Mouse (Mus musculus) forebrain, embryonic 11.5 days (tissue): ENCODE data around the gene Zfp27. TPM values are rescaled to one million over a fixed set of nuclear protein-coding genes. Genes with fewer than 3 reads are reported as not detected.
"Not testable (repeated sequence)": the region's sequence is repeated elsewhere in the genome, so short reads cannot be mapped to it uniquely, and the experiment has no call there.

ENCODE experiments used
- ATAC-seq: fragments of 200-750 bp; cut with Nextera tagmentation; replicated peaks from 2 replicates; pipeline ENCODE4 v1.8.0; 2017; ENCODE audit warnings: moderate TSS enrichment; ENCODE audit not compliant: low FRiP score
- DNase-seq: peaks from one replicate; pipeline ENCODE4 v3.0.0-alpha.2; 2017; ENCODE audit warnings: low spot score
- H3K27ac ChIP-seq: fragments of 300-500 bp; sonication (generic); 2 replicates; pipeline ENCODE4 v1.5.1; 2014; ENCODE audit warnings: low read depth, low read length
- H3K27me3 ChIP-seq: fragments of 300-500 bp; sonication (generic); 2 replicates; pipeline ENCODE4 v1.6.1; 2014; ENCODE audit warnings: mild to moderate bottlenecking, low read length, mixed read lengths; ENCODE audit not compliant: control insufficient read depth, insufficient read depth
- H3K36me3 ChIP-seq: fragments of 300-500 bp; sonication (generic); 2 replicates; pipeline ENCODE4 v1.6.1; 2014; ENCODE audit warnings: mild to moderate bottlenecking, low read length, moderate library complexity, mixed read lengths; ENCODE audit not compliant: control insufficient read depth, insufficient read depth
- H3K4me1 ChIP-seq: fragments of 300-500 bp; sonication (generic); replicated peaks from 2 replicates; pipeline ENCODE4 v1.6.1; 2014; ENCODE audit warnings: low read length, mixed read lengths; ENCODE audit not compliant: control insufficient read depth, insufficient read depth
- H3K4me2 ChIP-seq: fragments of 300-500 bp; sonication (generic); 2 replicates; pipeline ENCODE4 v1.6.1; 2014; ENCODE audit warnings: low read depth, mild to moderate bottlenecking, low read length, moderate library complexity, mixed read lengths; ENCODE audit not compliant: severe bottlenecking
- H3K4me3 ChIP-seq: fragments of 300-500 bp; sonication (generic); 2 replicates; pipeline ENCODE4 v1.5.1; 2014; ENCODE audit warnings: low read depth, low read length
- H3K9ac ChIP-seq: fragments of 300-500 bp; sonication (generic); 2 replicates; pipeline ENCODE4 v1.6.1; 2014; ENCODE audit warnings: low read length
- H3K9me3 ChIP-seq: fragments of 300-500 bp; sonication (generic); 2 replicates; pipeline ENCODE4 v1.6.1; 2016; ENCODE audit warnings: low read length, mixed read lengths; ENCODE audit not compliant: control insufficient read depth
- WGBS: fragments of 180-500 bp; shearing (Covaris S2); extraction: QIAGEN DNeasy Blood & Tissue Kit; methylation state at CpG from one replicate; pipeline ENCODE4 v1.1.7; 2014; 5-methylcytosine and 5-hydroxymethylcytosine counted together
- polyA plus RNA-seq: library from polyadenylated mRNA; unstranded; fragments of >200 nt; fragmentation: Nextera tagmentation; extraction: Ambion mirVana; gene quantifications from 2 replicates; pipeline ENCODE4 v1.2.1, GENCODE M21; 2014

The Zfp27 gene
- polyA plus RNA-seq, 1 experiment from 2014 or later = 12.4 TPM

DNA sequence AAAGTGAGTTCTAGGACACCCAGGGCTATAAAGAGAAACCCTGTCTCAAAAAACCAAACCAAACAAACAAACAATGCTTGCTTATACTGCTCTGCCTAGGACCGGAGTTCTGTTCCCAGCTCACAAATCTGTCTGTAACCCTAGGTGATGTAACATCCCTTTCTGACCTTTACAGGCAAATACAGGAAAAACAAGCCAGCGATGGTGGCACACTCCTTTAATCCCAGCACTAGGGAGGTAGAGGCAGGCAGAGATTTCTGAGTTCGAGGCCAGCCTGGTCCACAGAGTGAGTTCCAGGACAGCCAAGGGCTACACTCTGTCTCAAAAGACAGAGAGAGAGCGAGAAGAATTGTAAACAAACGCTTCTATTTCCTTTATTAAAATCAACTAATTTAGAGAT, 834 bp upstream of the Zfp27 start:
- 0 out of 2 replicates have a peak, but pooled peaks cover 4% of the 10 kb centered on the region for H3K4me1 ChIP-seq
- H3K9ac ChIP-seq = no peak overlapping the region
- H3K36me3 ChIP-seq = no peaks in the 10 kb centered on the region; the same call in 1 of the 2 replicates
- H3K9me3 ChIP-seq = no peaks in the 10 kb centered on the region
- no peak overlapping the region for H3K4me2 ChIP-seq
- H3K27ac ChIP-seq = no peak overlapping the region
- H3K4me3 ChIP-seq = no peak overlapping the region
- no peak for DNase-seq
- no peak for ATAC-seq
- H3K27me3 ChIP-seq = no peaks in the 10 kb centered on the region
- 89% methylated on average over 5 of the region's 5 CpGs for WGBS

DNA sequence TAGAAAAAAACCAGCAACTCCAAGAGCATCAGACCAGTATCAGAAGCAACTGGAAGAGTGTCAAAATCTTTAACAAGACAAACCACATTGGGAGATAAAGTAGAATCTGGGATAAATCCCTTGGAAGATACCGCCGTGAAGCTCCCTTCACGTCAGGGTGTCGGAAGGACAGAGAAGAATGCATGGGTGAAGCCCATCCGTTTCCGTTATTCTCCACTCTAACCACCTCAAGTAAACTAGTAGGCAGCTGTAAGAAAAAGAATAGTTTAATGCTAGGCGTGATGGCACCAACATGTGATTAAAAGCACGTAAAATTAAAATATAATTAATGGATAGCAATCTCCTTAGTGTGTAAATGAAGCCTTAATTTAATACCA, 298 bp upstream of the Zfp27 start:
- H3K4me3 ChIP-seq = peak overlapping the region; percentile 40
- DNase-seq (no peak), ATAC-seq (no peak)
- H3K4me1 ChIP-seq = 0 out of 2 replicates have a peak, but pooled peaks cover 4% of the 10 kb centered on the region
- peak overlapping the region; percentile 80 for H3K9ac ChIP-seq
- no peaks in the 10 kb centered on the region for H3K9me3 ChIP-seq
- 24% methylated on average over 8 of the region's 8 CpGs for WGBS
- H3K4me2 ChIP-seq = peak overlapping the region; percentile 78
- H3K27me3 ChIP-seq = no peaks in the 10 kb centered on the region
- no peaks in the 10 kb centered on the region; the same call in 1 of the 2 replicates for H3K36me3 ChIP-seq
- H3K27ac ChIP-seq = peak overlapping the region; percentile 98

DNA sequence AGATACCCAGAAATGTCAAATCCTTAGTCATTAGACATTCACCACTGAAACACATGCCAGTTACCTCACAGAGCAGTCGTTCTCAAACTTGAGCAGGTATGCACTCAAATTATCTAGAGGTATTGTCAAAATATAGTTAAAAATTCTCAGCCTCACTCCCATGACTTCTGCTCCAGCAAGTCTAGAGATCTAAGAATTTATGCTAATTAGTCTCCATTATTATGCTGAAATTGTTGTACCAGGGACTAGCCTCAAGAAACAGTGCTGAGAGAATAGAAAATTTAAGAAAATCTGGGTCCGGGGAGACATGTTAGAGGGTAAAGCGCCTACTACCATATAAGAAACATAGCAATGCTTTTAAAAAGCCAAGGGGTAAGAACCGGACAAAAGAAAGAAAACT, 2.3 kb downstream of the Zfp27 start:
- Histone ChIP-seq H3K27me3 (no peaks in the 10 kb centered on the region), H3K4me2 (no peak overlapping the region), H3K4me1 (no peaks in the 10 kb centered on the region), H3K9ac (no peak overlapping the region), H3K4me3 (no peak overlapping the region), H3K36me3 (peaks cover 5% of the 10 kb centered on the region), H3K9me3 (no peaks in the 10 kb centered on the region), H3K27ac (no peak overlapping the region)
- DNase-seq = no peak
- 96% methylated on average over 4 of the region's 4 CpGs for WGBS
- no peak for ATAC-seq

DNA sequence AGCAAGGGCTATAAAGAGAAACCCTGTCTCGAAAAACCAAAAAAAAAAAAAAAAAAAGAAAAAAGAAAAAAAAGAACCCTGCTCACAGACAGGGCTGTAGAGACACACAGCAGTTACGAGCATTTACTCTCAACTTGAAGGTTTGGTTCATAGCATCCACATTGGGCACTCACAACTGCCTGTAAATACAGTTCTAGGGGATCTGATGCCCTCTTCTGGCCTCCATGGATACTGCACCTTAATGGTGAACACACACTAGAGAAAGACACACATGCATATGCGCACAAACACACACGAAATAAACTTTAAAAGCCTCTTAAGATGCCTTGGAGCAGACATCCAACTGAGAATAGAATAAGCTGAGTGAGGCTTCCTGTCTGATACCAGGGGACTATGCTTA, 8.0 kb downstream of the Zfp27 start:
- DNase-seq = no peak
- WGBS = 99% methylated on average over 4 of the region's 4 CpGs
- Histone ChIP-seq H3K4me1 (no peaks in the 10 kb centered on the region), H3K27ac (no peak overlapping the region), H3K4me2 (no peak overlapping the region), H3K9me3 (peaks cover 24% of the 10 kb centered on the region), H3K36me3 (peaks cover 47% of the 10 kb centered on the region), H3K9ac (no peak overlapping the region), H3K4me3 (no peak overlapping the region), H3K27me3 (no peaks in the 10 kb centered on the region)
- no peak for ATAC-seq

DNA sequence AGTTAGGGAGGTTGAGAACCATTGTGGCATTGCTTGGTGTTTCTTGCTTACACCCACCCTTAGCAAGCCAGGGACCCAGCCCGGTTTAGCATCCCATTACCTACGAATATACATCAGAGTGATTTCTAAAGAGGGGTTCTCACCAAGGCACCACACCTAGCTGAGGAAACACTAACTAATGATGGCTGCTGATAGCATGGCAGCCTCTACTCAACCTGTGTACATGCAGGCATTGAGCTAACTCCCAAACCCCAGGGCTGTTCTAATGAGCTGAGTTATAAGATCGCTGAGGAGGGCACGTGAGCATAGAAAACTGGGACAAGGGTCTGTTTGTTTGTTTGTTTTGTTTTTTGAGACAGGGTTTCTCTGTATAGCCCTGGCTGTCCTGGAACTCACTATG, 13.6 kb downstream of the Zfp27 start:
- 98% methylated on average over 4 of the region's 4 CpGs for WGBS
- Histone ChIP-seq H3K36me3 (peaks cover 45% of the 10 kb centered on the region), H3K27me3 (no peaks in the 10 kb centered on the region), H3K4me2 (no peak overlapping the region), H3K27ac (no peak overlapping the region), H3K9me3 (peaks cover 24% of the 10 kb centered on the region), H3K4me1 (no peaks in the 10 kb centered on the region), H3K4me3 (no peak overlapping the region), H3K9ac (no peak overlapping the region)
- no peak for ATAC-seq
- no peak for DNase-seq

DNA sequence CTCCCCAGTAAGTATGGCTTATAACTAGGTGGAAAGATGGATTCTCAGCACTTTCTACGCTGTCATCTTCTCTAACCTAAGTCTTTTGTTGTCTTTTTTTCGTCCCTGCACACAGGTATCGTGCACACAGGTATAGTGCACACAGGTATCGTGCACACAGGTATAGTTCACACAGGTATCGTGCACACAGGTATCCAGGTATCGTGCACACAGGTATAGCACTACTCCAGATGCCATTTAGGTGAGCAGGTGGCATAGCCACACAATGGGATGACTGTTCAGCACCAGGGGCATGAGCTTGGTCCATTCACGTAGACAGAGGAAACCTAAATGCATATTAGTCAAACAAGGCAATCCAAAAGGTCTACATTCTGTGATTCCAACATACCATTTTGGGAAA, 15.9 kb downstream of the Zfp27 start:
- Histone ChIP-seq H3K36me3 (peaks cover 34% of the 10 kb centered on the region), H3K9me3 (peaks cover 33% of the 10 kb centered on the region)
- no peak for ATAC-seq

DNA sequence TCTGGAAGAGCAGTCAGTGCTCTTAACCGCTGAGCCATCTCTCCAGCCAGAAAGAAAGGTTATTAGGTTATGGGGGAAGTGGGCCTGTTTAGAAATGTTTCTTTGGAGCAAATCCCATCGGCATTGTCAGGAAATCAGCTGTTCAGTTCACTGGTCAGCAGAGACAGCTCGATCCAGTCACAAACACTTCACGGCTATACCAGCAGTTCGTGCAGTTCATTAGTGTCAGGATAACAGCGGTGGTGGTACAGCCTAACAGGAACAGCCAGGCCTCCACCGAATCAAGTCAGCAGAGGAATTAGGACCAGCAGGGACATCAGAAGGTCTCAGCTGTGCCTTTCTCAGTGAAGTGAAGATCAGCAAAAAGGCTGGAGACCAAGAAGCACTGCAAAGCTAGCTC, 25.5 kb downstream of the Zfp27 start:
- Histone ChIP-seq H3K36me3 (no peaks in the 10 kb centered on the region; the same call in 1 of the 2 replicates), H3K9me3 (no peaks in the 10 kb centered on the region; the same call in 1 of the 2 replicates), H3K9ac (no peak overlapping the region), H3K27ac (no peak overlapping the region), H3K4me1 (no peaks in the 10 kb centered on the region), H3K4me2 (no peak overlapping the region), H3K4me3 (no peak overlapping the region), H3K27me3 (no peaks in the 10 kb centered on the region)
- ATAC-seq (no peak), DNase-seq (no peak)
- WGBS = 88% methylated on average over 7 of the region's 7 CpGs

More for the DNA sequence above, 15.9 kb downstream of the Zfp27 start:
- Histone ChIP-seq H3K27ac (no peak overlapping the region), H3K4me1 (no peaks in the 10 kb centered on the region), H3K27me3 (no peaks in the 10 kb centered on the region), H3K4me2 (no peak overlapping the region), H3K9ac (no peak overlapping the region), H3K4me3 (no peak overlapping the region)
- DNase-seq = no peak
- 96% methylated on average over 7 of the region's 7 CpGs for WGBS

DNA sequence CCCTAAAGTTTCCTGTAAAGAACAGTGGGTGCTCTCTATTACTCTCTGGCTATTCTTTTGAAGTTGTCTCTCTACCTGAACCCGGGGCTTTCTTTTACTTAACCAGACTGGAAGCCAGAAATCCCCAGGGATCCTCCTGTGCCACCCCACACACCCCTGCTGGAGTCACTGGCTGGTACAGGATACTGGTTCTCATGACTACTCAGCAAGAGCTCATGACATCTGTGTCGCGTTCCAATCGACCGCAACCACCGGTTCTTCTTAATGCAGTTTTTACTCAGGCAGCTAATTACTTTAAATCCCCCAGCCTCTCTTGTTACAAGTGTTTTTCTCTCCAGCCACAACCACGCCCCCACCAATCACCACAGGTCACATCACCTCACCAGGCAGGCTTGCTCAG, 26.3 kb downstream of the Zfp27 start:
- DNase-seq = no peak
- Histone ChIP-seq H3K9me3 (peaks cover 8% of the 10 kb centered on the region), H3K4me1 (no peaks in the 10 kb centered on the region), H3K36me3 (peaks cover 7% of the 10 kb centered on the region), H3K4me3 (no peak overlapping the region), H3K4me2 (no peak overlapping the region), H3K27ac (no peak overlapping the region), H3K9ac (no peak overlapping the region), H3K27me3 (no peaks in the 10 kb centered on the region)
- no peak for ATAC-seq
- 71% methylated on average over 7 of the region's 7 CpGs for WGBS

DNA sequence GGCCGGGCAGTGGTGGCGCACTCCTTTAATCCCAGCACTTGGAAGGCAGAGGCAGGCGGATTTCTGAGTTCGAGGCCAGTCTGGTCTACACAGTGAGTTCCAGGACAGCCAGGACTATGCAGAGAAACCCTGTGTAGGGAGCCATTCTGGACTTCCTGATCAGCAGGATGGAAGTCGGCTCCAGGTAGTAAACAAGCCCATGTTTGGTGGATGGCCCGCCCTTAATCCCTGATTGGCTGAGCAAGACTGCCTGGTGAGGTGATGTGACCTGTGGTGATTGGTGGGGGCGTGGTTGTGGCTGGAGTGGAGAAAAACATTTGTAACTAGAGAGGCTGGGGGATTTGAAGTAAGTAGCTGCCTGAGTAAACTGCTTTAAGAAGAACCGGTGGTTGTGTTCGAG, 28.8 kb downstream of the Zfp27 start:
- H3K4me3 ChIP-seq, H3K4me1 ChIP-seq, H3K27me3 ChIP-seq, H3K9ac ChIP-seq, DNase-seq, ATAC-seq, H3K4me2 ChIP-seq, H3K27ac ChIP-seq: not testable (repeated sequence)
- peaks cover 18% of the 10 kb centered on the region for H3K9me3 ChIP-seq
- WGBS = 95% methylated on average over 9 of the region's 9 CpGs
- H3K36me3 ChIP-seq = peaks cover 14% of the 10 kb centered on the region
